Mouse (Mus musculus): ENCODE results near the gene Acvr2b. TPM values are rescaled to one million over a fixed set of nuclear protein-coding genes. Genes with fewer than 3 reads are reported as not detected.
"Not testable (repeated sequence)": the region's sequence is repeated elsewhere in the genome, so short reads cannot be mapped to it uniquely, and the experiment has no call there.

Gene Acvr2b
- polyA plus RNA-seq, 1 experiment from 2014 or later: 1.7 TPM

DNA sequence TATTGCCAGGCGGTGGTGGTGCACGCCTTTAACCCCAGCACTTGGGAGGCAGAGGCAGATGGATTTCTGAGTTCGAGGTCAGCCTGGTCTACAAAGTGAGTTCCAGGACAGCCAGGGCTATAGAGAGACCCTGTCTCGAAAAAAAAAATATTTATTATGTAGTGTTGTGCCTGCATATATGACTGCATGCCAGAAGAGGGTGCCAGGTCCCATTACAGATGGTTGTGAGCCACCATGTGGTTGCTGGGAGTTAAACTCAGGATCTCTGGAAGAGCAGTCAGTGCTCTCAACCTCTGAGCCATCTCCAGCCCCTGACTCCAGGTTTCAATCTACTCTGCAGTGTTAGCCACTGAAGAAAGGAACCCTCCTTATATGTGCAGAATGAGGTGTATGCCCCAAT lies 31.1 kb upstream of the Acvr2b start:
- H3K9ac ChIP-seq (ENCODE audit: low read depth, low read length); H3K27me3 ChIP-seq (ENCODE audit: control insufficient read depth, insufficient read depth, low read depth, low read length); H3K9me3 ChIP-seq (replicated peaks; ENCODE audit: control insufficient read depth, low read length); H3K4me2 ChIP-seq (ENCODE audit: low read depth, low read length); H3K4me1 ChIP-seq (ENCODE audit: control insufficient read depth, low read depth, low read length); ATAC-seq (ENCODE audit: low read depth); H3K27ac ChIP-seq (ENCODE audit: low read length); H3K4me3 ChIP-seq (ENCODE audit: low read depth, low read length); H3K36me3 ChIP-seq (ENCODE audit: control insufficient read depth, insufficient read depth): not testable (repeated sequence)
- WGBS (ENCODE audit: insufficient replicate concordance): 69% methylated on average over 4 of the region's 4 CpGs

DNA sequence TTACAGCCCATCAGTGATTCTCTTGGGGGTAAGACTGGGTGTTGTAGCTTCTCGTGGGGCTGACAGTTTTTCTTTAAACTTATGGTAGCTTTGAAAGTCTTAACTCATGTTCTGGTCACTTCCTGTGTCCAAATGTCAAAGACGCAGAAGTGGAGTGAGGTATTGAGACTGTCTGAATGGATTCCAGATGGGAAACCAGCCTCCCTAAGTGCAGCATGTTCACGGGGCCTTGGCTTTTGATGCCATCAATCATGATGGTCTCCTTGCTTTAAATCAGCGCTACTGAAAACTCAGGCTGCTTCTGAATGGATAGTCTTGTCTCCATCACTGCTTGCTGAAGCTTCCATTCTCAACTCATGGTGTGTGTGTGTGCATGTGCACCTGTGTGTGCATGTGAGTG lies 30.7 kb upstream of the Acvr2b start:
- no peaks in the 10 kb centered on the region for H3K36me3 ChIP-seq (ENCODE audit: control insufficient read depth, insufficient read depth)
- no peak overlapping the region for H3K4me2 ChIP-seq (ENCODE audit: low read depth, low read length)
- no peak overlapping the region for H3K4me3 ChIP-seq (ENCODE audit: low read depth, low read length)
- no peaks in the 10 kb centered on the region for H3K4me1 ChIP-seq (ENCODE audit: control insufficient read depth, low read depth, low read length)
- no peak for ATAC-seq (ENCODE audit: low read depth)
- 67% methylated on average over 4 of the region's 4 CpGs for WGBS (ENCODE audit: insufficient replicate concordance)
- H3K27me3 ChIP-seq (ENCODE audit: control insufficient read depth, insufficient read depth, low read depth, low read length): no peaks in the 10 kb centered on the region
- no peaks in the 10 kb centered on the region for H3K9me3 ChIP-seq (replicated peaks; ENCODE audit: control insufficient read depth, low read length)
- H3K27ac ChIP-seq (ENCODE audit: low read length): no peak overlapping the region
- H3K9ac ChIP-seq (ENCODE audit: low read depth, low read length): no peak overlapping the region

DNA sequence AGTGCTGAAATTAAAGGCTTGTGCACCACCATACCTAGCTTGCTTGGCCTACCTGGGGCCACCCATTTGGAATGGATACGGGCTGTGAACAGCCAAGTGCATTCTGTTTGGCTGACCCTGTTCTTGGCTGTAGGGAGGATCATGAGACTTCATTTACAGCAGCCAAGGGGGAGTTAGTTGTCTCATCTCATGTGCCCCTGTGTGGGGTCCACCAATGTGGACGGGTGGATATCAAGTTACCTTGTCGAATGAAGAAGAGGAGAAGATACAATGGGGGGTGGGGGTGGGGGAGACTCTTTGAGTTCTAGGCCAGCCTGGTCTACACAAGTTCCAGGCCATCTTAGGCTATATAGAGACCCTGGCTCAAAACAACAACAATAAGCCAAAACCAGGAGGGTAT lies 26.9 kb upstream of the Acvr2b start:
- Histone ChIP-seq H3K4me2 (ENCODE audit: low read depth, low read length) (no peak overlapping the region), H3K36me3 (ENCODE audit: control insufficient read depth, insufficient read depth) (no peaks in the 10 kb centered on the region), H3K27ac (ENCODE audit: low read length) (no peak overlapping the region), H3K4me3 (ENCODE audit: low read depth, low read length) (no peak overlapping the region), H3K27me3 (ENCODE audit: control insufficient read depth, insufficient read depth, low read depth, low read length) (no peaks in the 10 kb centered on the region), H3K9ac (ENCODE audit: low read depth, low read length) (no peak overlapping the region), H3K9me3 (replicated peaks; ENCODE audit: control insufficient read depth, low read length) (no peaks in the 10 kb centered on the region), H3K4me1 (ENCODE audit: control insufficient read depth, low read depth, low read length) (no peaks in the 10 kb centered on the region)
- no peak for ATAC-seq (ENCODE audit: low read depth)
- WGBS (ENCODE audit: insufficient replicate concordance): 71% methylated on average over 3 of the region's 3 CpGs

DNA sequence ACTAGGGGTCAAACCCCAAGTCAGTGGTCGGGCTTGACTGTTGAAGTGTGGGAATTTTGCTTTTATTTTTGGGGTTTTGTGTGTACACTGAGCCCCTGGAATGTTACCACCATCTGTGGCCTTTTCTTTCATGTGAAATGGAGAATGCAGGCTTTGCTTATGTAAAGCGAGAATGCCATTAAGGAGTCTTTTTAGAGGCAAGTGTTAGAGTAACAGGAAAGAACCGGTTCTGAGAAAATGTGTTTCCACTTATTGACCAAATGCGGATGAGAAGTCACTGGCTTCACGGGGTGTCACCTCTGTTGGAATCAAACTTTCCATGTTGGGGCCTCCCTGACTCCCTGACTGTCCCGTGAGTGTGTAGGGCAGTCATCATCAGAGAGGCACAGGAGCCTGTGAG lies 26.4 kb upstream of the Acvr2b start:
- WGBS (ENCODE audit: insufficient replicate concordance): 66% methylated on average over 6 of the region's 6 CpGs
- Histone ChIP-seq H3K27ac (ENCODE audit: low read length) (no peak overlapping the region), H3K4me3 (ENCODE audit: low read depth, low read length) (no peak overlapping the region), H3K9ac (ENCODE audit: low read depth, low read length) (no peak overlapping the region), H3K4me1 (ENCODE audit: control insufficient read depth, low read depth, low read length) (no peaks in the 10 kb centered on the region), H3K4me2 (ENCODE audit: low read depth, low read length) (no peak overlapping the region), H3K27me3 (ENCODE audit: control insufficient read depth, insufficient read depth, low read depth, low read length) (no peaks in the 10 kb centered on the region), H3K36me3 (ENCODE audit: control insufficient read depth, insufficient read depth) (no peaks in the 10 kb centered on the region), H3K9me3 (replicated peaks; ENCODE audit: control insufficient read depth, low read length) (no peaks in the 10 kb centered on the region)
- no peak for ATAC-seq (ENCODE audit: low read depth)

DNA sequence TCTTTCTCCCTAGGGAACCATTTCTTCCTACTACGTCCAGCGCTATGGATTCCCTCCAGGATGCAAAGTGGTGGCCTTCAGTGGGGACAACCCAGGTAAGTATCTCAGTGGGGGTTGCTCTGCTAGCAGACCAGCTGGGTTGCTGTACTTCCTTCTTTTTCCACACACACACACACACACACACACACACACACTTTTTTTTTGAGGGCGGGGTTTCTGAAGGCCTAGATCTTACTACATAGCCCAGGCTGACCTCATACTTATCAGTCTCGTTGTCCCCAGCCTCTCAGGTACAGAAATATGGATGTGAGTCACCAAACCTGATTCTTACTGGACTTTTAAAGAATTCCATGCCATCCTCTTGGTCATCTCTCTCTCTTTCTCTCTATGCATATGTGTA lies 23.7 kb upstream of the Acvr2b start:
- WGBS (ENCODE audit: insufficient replicate concordance): 61% methylated on average over 4 of the region's 4 CpGs
- no peak overlapping the region for H3K4me2 ChIP-seq (ENCODE audit: low read depth, low read length)
- ATAC-seq (ENCODE audit: low read depth): no peak

DNA sequence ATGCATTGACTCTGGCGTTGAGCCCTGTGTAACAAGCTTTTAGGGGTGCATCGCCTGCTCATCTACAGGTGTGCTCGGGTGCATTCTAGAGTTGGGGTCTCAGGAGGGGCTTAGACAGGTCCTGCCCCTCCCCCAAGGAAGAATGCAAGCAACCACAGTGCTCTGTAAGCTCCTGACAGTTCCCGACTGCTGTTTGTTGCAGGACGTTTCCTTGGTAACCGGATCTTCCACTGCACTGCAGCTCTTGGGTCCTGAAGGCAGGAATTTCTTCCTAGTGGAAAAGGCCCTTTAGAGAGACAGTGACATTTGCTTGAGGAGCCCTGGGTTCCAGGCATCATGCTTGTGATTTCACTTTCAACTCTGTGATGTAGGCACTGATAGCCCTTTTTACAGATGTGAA lies 19.3 kb upstream of the Acvr2b start:
- no peak overlapping the region for H3K4me2 ChIP-seq (ENCODE audit: low read depth, low read length)
- H3K4me3 ChIP-seq (ENCODE audit: low read depth, low read length): no peak overlapping the region
- WGBS (ENCODE audit: insufficient replicate concordance): 57% methylated on average over 6 of the region's 6 CpGs
- H3K9ac ChIP-seq (ENCODE audit: low read depth, low read length): no peak overlapping the region
- no peaks in the 10 kb centered on the region for H3K36me3 ChIP-seq (ENCODE audit: control insufficient read depth, insufficient read depth)
- ATAC-seq (ENCODE audit: low read depth): no peak
- H3K27me3 ChIP-seq (ENCODE audit: control insufficient read depth, insufficient read depth, low read depth, low read length): no peaks in the 10 kb centered on the region
- H3K4me1 ChIP-seq (ENCODE audit: control insufficient read depth, low read depth, low read length): no peaks in the 10 kb centered on the region
- H3K9me3 ChIP-seq (replicated peaks; ENCODE audit: control insufficient read depth, low read length): no peaks in the 10 kb centered on the region
- no peak overlapping the region for H3K27ac ChIP-seq (ENCODE audit: low read length)

More for the DNA sequence above, 23.7 kb upstream of the Acvr2b start:
- Histone ChIP-seq H3K27me3 (ENCODE audit: control insufficient read depth, insufficient read depth, low read depth, low read length) (no peaks in the 10 kb centered on the region), H3K4me3 (ENCODE audit: low read depth, low read length) (no peak overlapping the region), H3K9me3 (replicated peaks; ENCODE audit: control insufficient read depth, low read length) (no peaks in the 10 kb centered on the region), H3K4me1 (ENCODE audit: control insufficient read depth, low read depth, low read length) (no peaks in the 10 kb centered on the region), H3K27ac (ENCODE audit: low read length) (no peak overlapping the region), H3K36me3 (ENCODE audit: control insufficient read depth, insufficient read depth) (no peaks in the 10 kb centered on the region), H3K9ac (ENCODE audit: low read depth, low read length) (no peak overlapping the region)

DNA sequence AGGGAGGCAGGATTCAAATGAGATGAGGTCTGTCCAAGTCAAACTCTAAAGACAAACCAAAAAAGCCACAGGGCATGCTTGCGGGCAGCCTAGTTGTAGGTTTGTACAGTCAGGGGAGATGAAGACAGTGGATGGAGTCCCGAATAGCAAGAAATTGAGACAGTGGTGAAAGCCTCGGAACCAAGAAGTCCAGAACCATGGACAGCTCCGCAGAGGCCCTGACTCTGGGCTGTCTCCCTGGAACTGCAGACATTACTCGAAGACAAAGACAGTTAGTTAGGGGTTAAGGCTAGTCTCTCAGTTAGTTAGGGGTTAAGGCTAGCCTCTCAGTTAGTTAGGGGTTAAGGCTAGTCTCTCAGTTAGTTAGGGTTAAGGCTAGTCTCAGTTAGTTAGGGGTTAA lies 13.0 kb upstream of the Acvr2b start:
- 43% methylated on average over 5 of the region's 5 CpGs for WGBS (ENCODE audit: insufficient replicate concordance)
- Histone ChIP-seq H3K9ac (ENCODE audit: low read depth, low read length) (no peak overlapping the region), H3K9me3 (replicated peaks; ENCODE audit: control insufficient read depth, low read length) (no peaks in the 10 kb centered on the region), H3K4me3 (ENCODE audit: low read depth, low read length) (no peak overlapping the region), H3K4me2 (ENCODE audit: low read depth, low read length) (no peak overlapping the region), H3K4me1 (ENCODE audit: control insufficient read depth, low read depth, low read length) (no peaks in the 10 kb centered on the region), H3K27me3 (ENCODE audit: control insufficient read depth, insufficient read depth, low read depth, low read length) (no peaks in the 10 kb centered on the region), H3K27ac (ENCODE audit: low read length) (no peak overlapping the region), H3K36me3 (ENCODE audit: control insufficient read depth, insufficient read depth) (no peaks in the 10 kb centered on the region)
- no peak for ATAC-seq (ENCODE audit: low read depth)

DNA sequence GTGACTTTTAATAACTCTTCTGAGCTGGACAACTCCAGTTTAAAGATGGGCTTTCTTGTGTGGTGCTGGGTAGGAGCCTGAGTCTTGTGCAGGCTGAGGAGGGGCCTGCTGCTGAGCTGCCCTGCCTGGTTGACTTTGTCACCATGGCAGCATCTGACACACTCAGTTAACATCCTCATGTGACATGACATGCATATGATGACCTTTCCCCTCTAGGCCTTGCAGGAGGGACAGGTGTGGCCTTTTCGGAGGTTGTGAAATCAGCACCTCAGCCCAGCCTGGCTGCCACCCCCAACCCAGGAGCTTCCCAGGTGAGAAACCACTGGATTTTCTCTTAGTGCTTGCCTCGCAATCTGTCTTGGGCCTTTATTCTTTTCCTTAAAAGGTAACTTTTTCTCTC lies 11.7 kb upstream of the Acvr2b start:
- H3K4me1 ChIP-seq (ENCODE audit: control insufficient read depth, low read depth, low read length): no peaks in the 10 kb centered on the region
- H3K27me3 ChIP-seq (ENCODE audit: control insufficient read depth, insufficient read depth, low read depth, low read length): no peaks in the 10 kb centered on the region
- H3K9ac ChIP-seq (ENCODE audit: low read depth, low read length): no peak overlapping the region
- no peaks in the 10 kb centered on the region for H3K36me3 ChIP-seq (ENCODE audit: control insufficient read depth, insufficient read depth)
- H3K27ac ChIP-seq (ENCODE audit: low read length): no peak overlapping the region
- no peaks in the 10 kb centered on the region for H3K9me3 ChIP-seq (replicated peaks; ENCODE audit: control insufficient read depth, low read length)
- 71% methylated on average over 2 of the region's 2 CpGs for WGBS (ENCODE audit: insufficient replicate concordance)
- peak; percentile 64 for ATAC-seq (ENCODE audit: low read depth)
- H3K4me3 ChIP-seq (ENCODE audit: low read depth, low read length): no peak overlapping the region
- no peak overlapping the region for H3K4me2 ChIP-seq (ENCODE audit: low read depth, low read length)

DNA sequence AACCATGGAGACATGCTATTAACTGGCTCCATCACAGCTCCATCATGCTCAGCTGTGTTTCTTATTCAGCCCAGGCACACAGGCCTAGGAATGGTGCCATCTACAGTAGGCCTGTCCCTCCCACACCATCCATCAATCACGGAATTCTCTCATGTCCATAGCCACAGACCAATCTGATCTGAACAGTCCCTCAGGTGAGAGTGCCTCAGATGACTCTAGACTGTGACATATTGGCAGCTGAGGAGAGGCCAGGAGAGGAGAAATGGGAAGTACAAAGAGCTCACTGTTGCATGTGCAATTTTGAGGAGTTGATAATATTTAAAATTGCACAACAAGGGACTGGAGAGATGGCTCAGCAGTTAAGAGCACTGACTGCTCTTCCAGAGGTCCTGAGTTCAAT lies 7.1 kb upstream of the Acvr2b start:
- Histone ChIP-seq H3K4me3 (ENCODE audit: low read depth, low read length) (no peak overlapping the region), H3K27me3 (ENCODE audit: control insufficient read depth, insufficient read depth, low read depth, low read length) (no peaks in the 10 kb centered on the region), H3K9me3 (replicated peaks; ENCODE audit: control insufficient read depth, low read length) (no peaks in the 10 kb centered on the region), H3K4me1 (ENCODE audit: control insufficient read depth, low read depth, low read length) (no peaks in the 10 kb centered on the region), H3K27ac (ENCODE audit: low read length) (no peak overlapping the region), H3K9ac (ENCODE audit: low read depth, low read length) (no peak overlapping the region), H3K4me2 (ENCODE audit: low read depth, low read length) (no peak overlapping the region), H3K36me3 (ENCODE audit: control insufficient read depth, insufficient read depth) (no peaks in the 10 kb centered on the region)
- WGBS (ENCODE audit: insufficient replicate concordance): 47% methylated on average over 1 of the region's 1 CpGs
- ATAC-seq (ENCODE audit: low read depth): no peak

DNA sequence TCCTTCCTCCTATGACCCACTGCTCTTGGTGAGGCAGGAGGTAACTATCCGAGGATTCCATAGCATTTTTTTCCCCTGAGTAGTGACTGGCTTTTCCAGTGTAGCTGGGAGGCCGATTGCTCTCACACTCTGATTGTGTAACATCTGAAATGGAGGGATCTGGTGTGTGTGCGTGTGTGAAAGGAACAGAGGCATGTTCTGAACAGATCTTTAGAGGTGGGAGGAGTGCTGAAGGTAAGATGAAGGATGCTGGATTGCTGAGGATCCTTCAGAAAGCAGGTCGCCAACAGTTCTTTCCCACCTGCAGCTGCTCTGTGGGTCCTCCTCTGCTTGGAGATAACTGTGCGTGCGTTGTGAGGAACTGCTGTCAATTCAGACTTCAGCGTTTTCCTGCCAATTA lies 567 bp upstream of the Acvr2b start:
- H3K4me3 ChIP-seq (ENCODE audit: low read depth, low read length): peak overlapping the region; percentile 70
- H3K4me1 ChIP-seq (ENCODE audit: control insufficient read depth, low read depth, low read length): peaks cover 7% of the 10 kb centered on the region
- ATAC-seq (ENCODE audit: low read depth): peak; percentile 25; the same call in 1 of the 2 replicates
- peak overlapping the region; percentile 24; the same call in 1 of the 2 replicates for H3K9ac ChIP-seq (ENCODE audit: low read depth, low read length)
- peaks cover 34% of the 10 kb centered on the region for H3K27me3 ChIP-seq (ENCODE audit: control insufficient read depth, insufficient read depth, low read depth, low read length)
- no peaks in the 10 kb centered on the region for H3K9me3 ChIP-seq (replicated peaks; ENCODE audit: control insufficient read depth, low read length)
- no peak overlapping the region for H3K27ac ChIP-seq (ENCODE audit: low read length)
- H3K36me3 ChIP-seq (ENCODE audit: control insufficient read depth, insufficient read depth): no peaks in the 10 kb centered on the region
- peak overlapping the region; percentile 75 for H3K4me2 ChIP-seq (ENCODE audit: low read depth, low read length)
- WGBS (ENCODE audit: insufficient replicate concordance): under 1% methylated on average over 7 of the region's 7 CpGs

All from liver, embryonic 16.5 days (tissue).